Comparison of ENCODE assay signal across 34 mouse cellular contexts in genomic region chr3:96871070-96871469, GRCm38 (mm10). TPM values are rescaled to one million over a fixed set of nuclear protein-coding genes. Genes with fewer than 3 reads are reported as not detected.
"Had no signal": no experiment of that assay in that cellular context is flagged by ENCODE, and none has a peak within 500 bp of the region (broad histone marks: within the 10 kb centered on the region; RNA-seq: fewer than 3 reads in every experiment).

No protein-coding gene starts in this region.

- H3K27me3 ChIP-seq: heart, embryonic 13.5 days; heart, embryonic 15.5 days; hindbrain, embryonic 12.5 days; intestine, embryonic 15.5 days; limb, embryonic 12.5 days; liver, embryonic 13.5 days had no signal

- H3K4me3 ChIP-seq: heart, adult 2 months; heart, embryonic 13.5 days; heart, embryonic 15.5 days; hindbrain, embryonic 12.5 days; intestine, embryonic 15.5 days; layer of hippocampus, adult 2 months; limb, embryonic 10.5 days; limb, embryonic 12.5 days; liver, embryonic 13.5 days had no signal

- H3K4me1 ChIP-seq: heart, embryonic 13.5 days; heart, embryonic 15.5 days; hindbrain, embryonic 12.5 days; limb, embryonic 10.5 days; limb, embryonic 12.5 days; liver, embryonic 13.5 days had no signal

- H3K9me3 ChIP-seq: heart, embryonic 13.5 days; heart, embryonic 15.5 days; hindbrain, embryonic 12.5 days; intestine, embryonic 15.5 days; limb, embryonic 10.5 days; limb, embryonic 12.5 days; liver, embryonic 13.5 days had no signal

- DNase-seq: forebrain, postnatal 0 days; gastrocnemius, postnatal 14 days; gastrocnemius, postnatal 36 days; heart, postnatal 14 days; heart, postnatal 36 days; kidney, adult 18-20 months; kidney, adult 8-10 months; kidney, postnatal 10 days; kidney, postnatal 4 days; liver; liver, embryonic 13.5 days had no signal

- H3K27ac ChIP-seq: heart, adult 2 months; heart, embryonic 13.5 days; heart, embryonic 15.5 days; hindbrain, embryonic 12.5 days; hindbrain, embryonic 14.5 days; intestine, embryonic 15.5 days; limb, embryonic 10.5 days; limb, embryonic 12.5 days; liver, embryonic 13.5 days had no signal

RNA-seq across cellular contexts. Expression of gene Gja5, which starts 33.4 kb away (rescaled TPM):
- total RNA-seq: hematopoietic stem cell, adult 5-6 weeks had no signal

RNA-seq across cellular contexts. Expression of gene Cd160, which starts 41.9 kb away (rescaled TPM):
- total RNA-seq: forebrain, postnatal 0 days; gastrocnemius, adult 18-20 months; gastrocnemius, adult 8-10 months; gastrocnemius, postnatal 14 days; gastrocnemius, postnatal 36 days; heart, adult 2 months; heart, postnatal 14 days; heart, postnatal 36 days; layer of hippocampus, adult 2 months; layer of hippocampus, postnatal 10 days; layer of hippocampus, postnatal 25 days; left cerebral cortex, postnatal 14 days; left cerebral cortex, postnatal 36 days had no signal
- polyA plus RNA-seq: heart, postnatal 0 days had no signal

RNA-seq across cellular contexts. Expression of gene Pdzk1, which starts 42.0 kb away (rescaled TPM):
- total RNA-seq: forebrain, postnatal 0 days; gastrocnemius, adult 8-10 months; gastrocnemius, postnatal 14 days; gastrocnemius, postnatal 36 days; heart, adult 2 months; heart, postnatal 36 days; left cerebral cortex, postnatal 14 days had no signal
- polyA plus RNA-seq: heart, embryonic 15.5 days; limb, embryonic 10.5 days; limb, embryonic 12.5 days had no signal

RNA-seq across cellular contexts. Expression of gene Gja8, which starts 54.8 kb away (rescaled TPM):
- total RNA-seq: forebrain, postnatal 0 days; gastrocnemius, adult 18-20 months; gastrocnemius, adult 8-10 months; gastrocnemius, postnatal 14 days; gastrocnemius, postnatal 36 days; heart, adult 2 months; heart, postnatal 14 days; heart, postnatal 36 days; hematopoietic stem cell, adult 5-6 weeks; layer of hippocampus, adult 2 months; layer of hippocampus, postnatal 10 days; layer of hippocampus, postnatal 25 days; left cerebral cortex, postnatal 14 days; left cerebral cortex, postnatal 36 days had no signal
- polyA plus RNA-seq: frontal cortex, adult 2 months; gonadal fat pad, adult 2 months; heart, adult 2 months; heart, embryonic 11.5 days; heart, embryonic 13.5 days; heart, embryonic 15.5 days; heart, postnatal 0 days; hindbrain, embryonic 14.5 days; inflammation-experienced regulatory T-cells, adult 6 months; limb, embryonic 12.5 days; limb, embryonic 14.5 days; liver, embryonic 11.5 days; liver, embryonic 13.5 days had no signal
